Mouse (Mus musculus): ENCODE measurements around the gene Pcsk2.

The Pcsk2 gene

DNA sequence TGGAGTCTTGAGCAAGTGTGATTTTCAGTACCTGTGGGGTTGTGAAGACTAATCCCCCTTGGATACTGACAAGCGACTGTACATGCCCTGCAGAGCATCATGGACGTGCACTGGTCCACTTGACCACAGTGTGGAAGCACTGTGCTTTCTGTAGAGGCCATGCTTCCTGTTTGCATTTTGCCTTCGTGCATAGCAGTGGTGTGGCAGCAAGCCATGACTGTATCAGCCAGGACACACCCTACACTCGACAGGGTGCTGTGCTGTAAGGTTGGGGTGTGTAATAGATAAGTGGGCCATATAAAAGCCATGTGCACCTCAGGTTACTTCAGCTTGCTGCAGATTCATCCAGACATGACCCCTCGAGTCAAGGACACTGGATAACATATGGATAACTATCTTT is 292.7 kb downstream of the Pcsk2 start:
- DNase-seq (ENCODE audit: low spot score) = no peak

GRCm38 (mm10) chr2:143839458-143839857 is 293.5 kb downstream of the Pcsk2 start:
- no peak for DNase-seq (ENCODE audit: low spot score)

DNA sequence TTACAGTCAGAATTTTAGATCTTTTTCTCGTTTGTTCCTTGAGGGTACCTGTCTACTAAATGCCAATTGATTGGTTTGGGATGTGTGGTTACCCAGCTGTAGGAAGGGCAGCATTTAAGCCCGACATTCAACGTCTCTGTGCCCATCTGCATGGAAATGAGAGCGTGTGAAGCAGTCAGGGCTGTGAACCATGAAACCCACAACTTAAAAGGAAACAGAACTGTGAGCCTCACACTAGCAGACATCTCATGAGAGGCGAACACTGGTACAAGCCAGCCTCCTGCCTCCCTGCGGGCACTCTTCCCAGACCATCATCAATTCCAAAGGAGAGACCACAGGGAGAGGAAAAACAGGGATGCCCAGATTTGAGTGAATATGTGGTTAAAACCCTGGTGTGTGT is 294.9 kb downstream of the Pcsk2 start:
- DNase-seq (ENCODE audit: low spot score) = peak; percentile 15

- no peak for DNase-seq (ENCODE audit: low spot score)
Measured at GRCm38 (mm10) chr2:143841536-143841935, 295.6 kb downstream of the Pcsk2 start.

DNA sequence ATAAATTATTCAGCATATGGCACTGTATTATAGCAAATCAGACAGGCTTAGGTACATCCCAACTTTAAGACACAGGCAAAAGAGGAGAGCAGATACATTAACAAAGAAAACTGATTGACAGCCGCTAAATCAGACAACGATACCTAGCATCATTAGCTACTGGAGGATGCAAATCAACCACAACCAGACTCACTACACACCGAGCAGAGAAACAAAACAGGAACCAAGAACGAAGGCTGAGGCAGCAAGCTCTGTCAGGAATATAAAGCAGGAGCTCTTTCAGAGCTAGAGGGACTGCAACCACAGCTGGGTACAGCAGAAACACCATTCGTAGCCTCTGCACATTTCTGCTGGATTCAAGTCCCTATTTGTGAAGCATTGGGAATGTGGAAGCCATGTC is 298.8 kb downstream of the Pcsk2 start:
- DNase-seq (ENCODE audit: low spot score) = no peak

- no peak for DNase-seq (ENCODE audit: low spot score)
Measured at GRCm38 (mm10) chr2:143846799-143847198, 300.8 kb downstream of the Pcsk2 start.

DNA sequence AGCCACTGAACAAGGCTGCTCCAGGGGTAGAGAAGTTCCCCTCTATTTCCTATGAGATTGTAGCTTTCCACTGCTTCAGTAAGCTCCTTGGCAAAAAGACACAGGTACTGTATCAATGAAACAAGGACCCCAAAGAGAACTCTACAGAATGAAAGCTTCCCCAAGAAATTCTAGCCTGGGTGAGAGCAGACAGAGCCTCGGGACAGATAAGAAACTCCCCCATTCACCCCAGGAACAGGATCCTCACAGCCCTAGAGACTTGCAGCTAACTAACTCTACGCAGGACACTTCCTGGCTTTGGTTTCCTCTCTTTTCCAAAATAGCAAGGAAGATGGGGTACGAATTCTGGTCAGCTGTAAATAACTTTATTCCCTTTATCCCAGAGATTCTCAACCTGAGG is 301.3 kb downstream of the Pcsk2 start:
- no peak for DNase-seq (ENCODE audit: low spot score)

DNA sequence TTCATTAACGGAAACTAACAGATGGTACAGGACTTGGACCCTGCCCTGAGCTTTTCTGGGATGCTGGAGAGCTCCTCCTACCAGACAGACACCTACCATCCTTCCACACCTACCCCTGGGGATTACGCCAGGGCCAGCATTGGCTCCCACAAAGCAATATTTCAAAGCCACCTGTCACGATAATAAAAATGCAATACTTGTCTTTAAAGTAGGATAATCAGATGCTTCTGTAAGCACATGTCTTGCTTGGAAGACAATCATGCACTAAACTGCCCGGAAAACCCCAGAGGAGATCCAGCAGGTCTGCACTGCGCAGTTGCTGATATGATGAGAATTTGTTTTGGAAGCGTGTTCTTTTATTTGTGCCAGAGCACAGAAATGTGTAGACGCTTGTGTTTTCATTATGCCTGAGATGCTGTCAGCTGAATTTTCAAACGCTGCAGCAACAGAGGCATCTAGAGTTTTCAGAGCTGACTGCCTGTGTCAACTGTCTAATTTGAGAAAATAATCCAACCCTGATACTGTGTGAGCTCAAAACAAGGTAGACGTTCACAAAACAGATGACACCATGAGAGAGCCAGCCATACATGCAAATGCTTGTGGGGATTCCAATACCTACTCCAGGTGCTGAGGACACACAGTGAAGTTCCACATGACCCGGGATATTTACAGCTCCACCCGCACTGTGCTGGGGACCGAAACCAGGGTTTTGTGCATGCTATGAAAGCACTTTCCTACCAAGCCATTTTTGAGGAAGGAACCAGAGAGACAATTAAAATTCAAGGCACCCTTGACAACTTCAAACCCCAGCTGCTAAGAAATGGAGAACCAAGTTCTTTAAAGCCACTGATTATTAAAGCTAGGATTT is 305.6 kb downstream of the Pcsk2 start:
- DNase-seq (ENCODE audit: low spot score) = no peak

DNA sequence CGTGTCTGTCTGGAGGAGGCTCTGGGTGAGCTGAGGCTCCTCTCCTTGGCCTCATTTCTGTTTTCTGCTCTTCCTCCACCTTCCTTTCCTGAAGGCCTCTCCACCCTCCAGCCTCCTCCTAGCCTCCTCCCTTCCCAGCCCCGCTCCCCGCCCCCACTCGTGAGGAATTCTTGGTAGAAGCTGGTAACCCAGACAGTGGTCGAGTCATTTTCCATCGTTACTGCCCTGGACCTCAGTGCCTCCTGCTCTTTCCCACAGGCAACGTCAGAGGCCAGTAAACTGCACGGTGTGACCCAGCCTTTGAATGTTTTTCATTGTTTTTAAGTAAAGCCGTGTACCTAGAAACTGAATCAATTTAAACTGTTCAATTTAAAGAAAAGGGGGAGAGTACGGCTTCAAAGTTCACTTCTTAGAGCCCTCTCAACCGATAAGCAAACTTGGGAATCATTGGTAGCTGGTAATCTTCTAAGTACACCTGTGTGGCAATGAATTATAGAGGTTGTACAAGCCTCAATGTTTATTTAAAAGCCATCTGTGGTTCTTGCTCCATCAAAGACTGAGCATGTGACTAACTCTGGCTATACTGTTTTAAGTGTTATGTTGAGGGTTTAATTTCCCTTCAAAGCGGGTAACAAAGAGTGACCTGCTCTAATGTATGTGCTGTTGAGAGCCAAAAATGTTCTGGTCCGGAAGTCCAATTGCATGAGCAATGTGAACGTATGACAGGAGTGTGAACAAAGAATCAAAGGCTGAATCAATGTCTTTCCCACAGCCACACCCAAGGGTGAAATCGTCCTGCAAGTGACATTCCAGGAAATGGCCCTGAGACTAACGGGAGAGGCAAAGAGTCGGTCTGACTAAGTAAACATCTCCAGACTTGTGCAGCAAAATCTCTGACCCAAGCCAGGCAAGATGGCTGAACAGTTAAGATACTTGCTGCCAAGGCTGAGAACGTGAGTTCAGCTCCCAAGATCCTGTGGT is 306.6 kb downstream of the Pcsk2 start:
- DNase-seq (ENCODE audit: low spot score) = no peak

GRCm38 (mm10) chr2:143853447-143853846 is 307.5 kb downstream of the Pcsk2 start:
- DNase-seq (ENCODE audit: low spot score) = no peak

DNA sequence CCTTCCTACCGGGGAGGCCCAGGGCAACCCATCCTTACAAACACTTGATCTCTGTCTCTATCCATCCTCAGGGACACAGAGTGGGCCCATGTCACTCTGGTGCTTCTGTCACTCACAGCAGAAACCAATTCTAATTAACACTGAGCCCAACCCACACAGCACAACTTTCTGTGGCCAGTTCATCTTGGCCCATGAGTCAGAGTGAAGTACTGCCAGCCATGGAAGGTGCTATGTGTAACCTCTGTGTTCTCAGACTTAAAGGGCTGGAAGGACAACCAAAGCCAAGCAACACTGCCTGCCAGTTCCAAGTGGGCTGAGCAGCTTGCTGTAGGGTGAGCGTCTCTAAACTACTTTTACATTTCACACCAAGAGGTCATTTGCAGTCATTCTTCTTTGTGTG is 313.2 kb downstream of the Pcsk2 start:
- DNase-seq (ENCODE audit: low spot score) = no peak

- DNase-seq (ENCODE audit: low spot score) = no peak
Measured at GRCm38 (mm10) chr2:143862484-143863231, 316.7 kb downstream of the Pcsk2 start, which contains the start of gene Bfsp1. Bfsp1 (minus strand) TSS chr2:143863173.

GRCm38 (mm10) chr2:143864600-143864999 is 318.6 kb downstream of the Pcsk2 start:
- no peak for DNase-seq (ENCODE audit: low spot score)
